Mouse (Mus musculus) right cerebral cortex, postnatal 36 days (tissue): ENCODE results near the gene Htr6.

ENCODE experiments used
- DNase-seq, 2 experiments: peaks; one replicate each; pipeline ENCODE4 v3.0.0; 2022; ENCODE audit warnings: low spot score in 2 of 2, mixed read lengths in 1 of 2

Gene Htr6

DNA sequence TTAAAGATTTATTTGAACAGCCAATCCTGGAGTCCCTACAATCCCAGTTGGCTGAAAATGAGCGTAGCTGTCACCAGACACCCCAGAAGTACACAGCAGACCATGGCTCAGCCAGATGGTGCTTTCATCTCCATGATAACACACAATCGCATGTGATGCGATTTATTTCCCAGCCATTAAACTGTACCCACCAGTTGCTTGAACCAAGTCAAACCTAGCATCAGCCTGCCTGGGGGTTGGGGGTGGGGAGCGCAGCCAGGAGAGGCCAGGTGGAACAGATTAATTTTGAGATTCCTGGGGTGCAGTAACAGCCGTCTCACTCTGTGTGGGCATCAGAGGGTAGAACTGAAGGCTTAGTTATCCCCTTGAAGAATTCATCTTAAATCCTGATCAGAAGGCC, 29.0 kb downstream of the Htr6 start:
- DNase-seq = no peak

DNA sequence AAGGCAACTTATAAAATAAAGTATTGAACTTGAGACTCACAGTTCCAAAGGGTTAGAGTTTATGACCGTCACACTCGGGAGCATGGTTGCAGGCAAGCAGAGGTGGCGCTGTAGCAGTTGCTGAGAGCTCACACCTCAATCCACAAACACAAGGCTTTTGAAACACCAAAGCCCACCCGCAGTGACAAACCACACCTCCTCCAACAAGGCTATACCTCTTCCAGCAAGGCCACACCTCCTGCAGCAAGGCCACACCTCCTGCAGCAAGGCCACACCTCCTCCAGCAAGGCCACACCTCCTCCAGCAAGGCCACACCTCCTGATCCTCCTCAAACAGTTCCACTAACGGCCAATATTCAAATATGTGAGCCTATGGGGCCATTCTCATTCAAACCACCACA, 30.8 kb downstream of the Htr6 start:
- no peak for DNase-seq

DNA sequence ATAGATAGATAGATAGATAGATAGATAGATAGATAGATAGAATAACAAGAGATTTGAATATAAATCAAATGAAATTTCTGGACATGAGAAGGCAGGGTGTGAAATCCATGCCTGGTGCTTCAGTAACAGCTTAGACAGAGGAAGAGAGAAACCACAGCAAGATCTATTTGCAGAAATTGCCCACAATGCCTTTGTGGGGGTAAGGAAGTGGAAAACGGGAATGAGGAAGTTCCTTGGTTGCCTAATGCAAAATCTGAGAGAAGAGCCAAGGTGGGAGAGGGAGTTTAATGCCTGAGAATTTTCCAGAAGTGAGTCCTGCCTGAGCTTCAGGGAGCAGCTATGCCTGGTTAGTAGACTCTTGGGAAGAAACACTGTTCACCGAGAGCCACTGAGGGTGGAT, 31.8 kb downstream of the Htr6 start:
- no peak for DNase-seq

DNA sequence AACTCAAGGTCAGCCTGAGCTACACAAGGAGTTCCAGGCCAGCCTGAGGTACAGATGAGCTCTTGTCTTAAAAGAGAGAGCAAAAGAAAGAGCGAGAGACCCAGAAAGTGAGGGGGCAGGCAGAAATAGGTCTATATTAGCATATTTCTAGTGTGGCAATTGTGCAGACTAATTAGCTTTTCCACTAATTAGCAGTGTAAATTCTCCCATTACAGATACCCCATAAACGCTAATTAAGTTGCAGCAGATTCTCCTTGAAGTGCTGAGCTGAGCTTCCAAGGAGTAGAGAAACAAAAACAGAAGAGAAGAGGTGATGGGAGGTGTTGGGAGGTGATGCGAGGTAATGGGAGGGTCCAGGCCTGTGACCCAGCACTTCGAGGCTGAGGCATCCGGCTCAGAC, 32.8 kb downstream of the Htr6 start:
- no peak for DNase-seq

DNA sequence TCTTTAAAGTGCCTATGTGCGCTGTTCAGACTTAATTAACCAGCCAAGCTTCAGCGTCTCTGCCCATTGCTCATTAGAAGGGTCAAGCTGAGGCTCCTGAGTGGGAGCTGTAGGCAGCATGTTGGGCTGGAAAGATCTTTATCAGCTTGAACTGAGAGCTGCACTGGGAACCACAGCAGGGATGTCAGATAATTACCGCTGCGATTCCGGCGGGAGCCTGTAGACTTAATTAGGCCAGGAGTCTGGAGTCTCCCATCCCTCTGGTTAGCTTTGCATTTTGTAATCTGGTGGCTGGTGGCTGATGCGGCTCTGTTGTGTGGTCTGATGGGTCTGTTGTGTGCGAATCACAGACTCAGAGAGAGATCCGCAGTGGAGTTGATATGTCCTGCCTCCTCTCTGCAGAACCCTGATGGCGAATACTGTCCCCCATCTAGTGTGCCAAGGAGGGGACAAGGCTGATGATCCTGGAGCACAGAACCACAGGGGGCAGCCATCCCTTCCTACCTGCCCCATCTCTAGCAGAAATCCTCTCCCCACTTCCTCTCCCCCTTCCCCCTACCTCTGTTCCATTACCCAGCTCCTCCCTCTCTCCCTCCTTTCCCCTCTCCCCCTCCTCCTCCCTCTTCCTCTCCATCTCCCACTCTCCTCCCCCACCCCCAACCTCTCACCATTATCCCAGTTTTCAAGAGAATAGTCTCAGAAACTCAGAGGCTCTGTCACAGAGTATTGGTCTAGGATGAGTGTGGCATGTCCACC, 35.1 kb downstream of the Htr6 start:
- no peak for DNase-seq

DNA sequence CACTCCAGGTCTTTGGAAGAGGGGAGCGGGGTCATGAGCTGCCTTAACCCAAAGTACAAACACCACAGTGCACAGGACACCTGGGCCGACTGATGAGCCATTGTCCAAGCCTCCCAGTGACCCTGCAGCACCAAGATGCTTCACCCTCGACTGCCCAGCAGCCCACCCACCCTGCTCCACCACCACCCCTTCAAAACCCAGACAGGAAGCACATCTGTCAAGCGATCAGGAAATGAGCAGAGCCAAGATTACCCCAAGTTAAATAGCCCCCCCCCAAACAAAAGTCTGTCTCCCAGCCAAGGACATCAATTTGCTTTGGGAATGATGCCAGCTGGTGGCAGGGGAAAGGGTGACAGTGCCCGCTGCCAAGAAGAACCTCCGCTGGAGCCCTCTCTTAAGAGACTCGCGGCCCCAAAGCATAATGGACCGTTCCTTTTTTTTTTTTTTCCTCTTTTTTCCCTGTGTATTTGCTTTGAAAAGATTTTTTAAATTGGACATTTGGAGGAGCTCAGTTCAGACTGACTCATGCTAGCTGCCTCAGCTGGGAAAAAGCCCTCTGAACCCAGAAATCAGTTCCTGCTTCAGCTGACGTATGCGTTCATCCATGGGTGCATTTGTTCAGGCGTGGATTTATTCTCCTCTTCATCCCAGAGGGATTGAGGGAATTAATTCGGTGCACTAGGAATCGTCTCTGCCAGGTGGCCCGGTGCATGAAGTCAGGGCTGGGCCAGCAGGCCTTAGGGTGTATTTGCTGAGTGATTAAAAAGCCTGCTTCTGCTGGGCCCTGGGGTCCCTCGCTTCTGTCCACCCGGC, 37.4 kb downstream of the Htr6 start:
- DNase-seq = no peak

DNA sequence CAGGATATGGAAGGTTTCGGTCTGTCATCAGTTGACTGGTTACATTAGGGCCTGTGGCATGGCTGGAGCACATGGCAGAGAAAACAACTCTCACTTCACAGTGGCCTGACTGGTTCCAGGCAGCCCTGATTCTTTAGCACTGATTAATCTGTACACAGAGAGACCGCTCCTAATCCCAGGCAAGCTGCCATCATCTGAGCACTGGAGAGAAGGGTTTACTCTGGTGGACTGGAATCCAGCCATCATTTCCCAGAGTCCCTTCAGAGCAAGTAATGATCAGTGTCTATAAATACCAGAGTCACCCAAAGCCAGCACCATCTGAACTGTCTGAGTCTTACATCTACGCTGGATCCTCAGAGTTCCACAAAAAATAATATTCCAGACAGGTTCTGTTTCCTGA, 39.6 kb downstream of the Htr6 start:
- DNase-seq = no peak

DNA sequence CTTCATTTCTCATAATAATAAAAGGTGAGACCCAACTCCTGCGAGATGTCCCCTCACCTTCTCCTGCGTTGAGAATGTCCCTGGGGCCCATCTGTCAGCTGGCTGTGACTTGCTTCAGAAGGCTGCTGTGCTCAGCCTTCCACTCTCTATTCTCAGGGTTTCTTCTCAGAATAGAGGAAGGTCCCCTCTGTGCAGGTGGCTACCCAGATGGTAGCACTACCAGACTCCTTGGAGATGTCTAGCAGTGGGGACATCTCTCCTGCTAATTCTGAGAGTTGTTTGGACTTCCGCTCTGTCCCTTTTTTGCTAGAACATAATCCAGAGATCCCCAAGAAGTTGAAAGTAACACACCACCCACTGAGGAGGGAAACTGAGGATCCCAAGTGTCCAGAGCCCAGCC, 40.4 kb downstream of the Htr6 start:
- no peak for DNase-seq

DNA sequence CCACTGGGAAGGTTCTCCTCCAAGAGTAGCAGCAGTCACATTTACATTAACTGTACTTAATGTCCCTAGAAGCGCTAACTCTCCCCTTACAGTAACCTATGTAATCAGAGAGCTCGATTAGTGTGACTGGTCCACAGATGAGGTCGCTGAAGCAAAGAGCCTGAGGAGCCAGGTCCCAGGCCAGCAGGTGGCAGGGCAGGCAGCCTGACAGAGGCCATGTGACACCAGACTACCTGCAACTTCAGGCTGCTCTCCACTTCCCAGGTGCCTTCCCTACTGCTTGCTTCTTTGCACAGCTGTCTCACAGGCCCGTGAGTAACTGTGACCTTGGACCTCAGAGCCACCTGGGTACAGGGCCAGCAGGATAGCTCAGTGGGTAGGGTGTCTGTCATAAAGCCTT, 40.8 kb downstream of the Htr6 start:
- DNase-seq = no peak

DNA sequence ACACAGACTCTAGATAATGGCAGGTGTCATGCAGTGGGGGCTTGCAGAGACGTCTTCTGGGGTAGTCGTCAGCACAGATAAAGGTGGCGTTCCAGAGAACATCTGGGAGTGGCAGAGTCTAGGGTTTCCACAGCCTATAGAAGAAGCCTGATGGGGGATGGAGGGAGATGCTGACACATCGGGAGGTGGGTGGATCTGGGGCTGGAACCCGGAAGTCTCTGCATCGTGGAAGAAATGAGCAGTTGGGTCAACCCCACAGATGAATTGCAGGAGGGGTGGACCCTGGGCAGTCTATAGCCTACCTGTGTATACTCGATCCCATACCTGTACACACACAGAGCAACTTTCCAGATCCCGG, 41.4 kb downstream of the Htr6 start:
- DNase-seq = no peak

DNA sequence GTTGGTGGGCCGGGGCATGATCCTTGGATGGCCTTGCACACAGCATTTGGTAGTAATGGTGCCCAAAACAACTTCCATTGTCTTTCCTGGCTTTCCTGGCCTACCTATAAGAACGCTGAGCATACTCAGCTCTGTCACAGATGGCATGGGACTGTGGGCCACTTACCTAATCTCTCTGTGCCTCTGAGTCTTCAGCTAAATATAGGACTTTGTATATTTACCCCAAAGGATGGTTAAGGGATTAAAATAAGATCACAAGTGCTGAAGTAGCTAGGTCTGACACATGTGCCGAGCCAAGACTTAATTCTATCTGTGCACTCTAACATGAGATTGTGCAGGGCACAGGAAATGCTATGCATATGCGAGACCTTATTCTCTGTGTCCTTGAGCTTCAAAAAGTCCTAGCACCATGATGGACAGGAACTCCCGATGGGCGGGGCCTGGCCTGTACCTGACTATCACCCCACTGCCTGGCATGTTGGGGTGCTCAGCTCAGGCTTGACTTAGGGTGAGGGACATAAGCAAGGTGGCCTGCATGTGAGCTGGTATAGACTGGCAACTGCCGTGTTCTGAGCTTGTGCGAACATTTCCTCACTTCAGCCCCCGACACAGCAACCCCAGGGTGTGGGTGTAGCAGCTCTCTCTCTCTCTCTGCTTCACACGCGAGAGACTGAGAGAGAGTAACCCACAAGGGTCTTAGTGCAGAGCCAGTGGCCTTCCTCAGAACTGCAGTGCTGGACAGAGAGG, 41.9 kb downstream of the Htr6 start:
- DNase-seq = peak in 1 of 2 experiments; percentile 64

DNA sequence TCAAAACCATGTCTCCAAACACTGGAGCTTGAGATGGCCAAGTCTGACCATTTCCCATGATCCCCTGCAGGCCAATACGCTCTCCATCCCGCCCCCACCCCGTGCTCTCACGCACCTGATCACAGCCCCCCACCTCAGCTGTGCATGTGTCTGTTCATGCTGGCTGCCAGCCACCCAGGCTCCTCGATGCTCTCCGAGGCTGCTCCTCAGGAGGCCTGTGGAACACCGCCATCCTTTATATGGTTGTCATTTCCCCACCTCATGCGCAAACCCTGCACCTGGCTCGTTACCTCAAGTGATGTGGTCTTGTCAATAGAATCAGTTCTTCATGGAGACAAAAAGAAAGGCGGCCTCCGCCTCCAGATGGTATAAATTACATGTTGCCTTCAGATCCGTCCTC, 42.8 kb downstream of the Htr6 start:
- DNase-seq = no peak

DNA sequence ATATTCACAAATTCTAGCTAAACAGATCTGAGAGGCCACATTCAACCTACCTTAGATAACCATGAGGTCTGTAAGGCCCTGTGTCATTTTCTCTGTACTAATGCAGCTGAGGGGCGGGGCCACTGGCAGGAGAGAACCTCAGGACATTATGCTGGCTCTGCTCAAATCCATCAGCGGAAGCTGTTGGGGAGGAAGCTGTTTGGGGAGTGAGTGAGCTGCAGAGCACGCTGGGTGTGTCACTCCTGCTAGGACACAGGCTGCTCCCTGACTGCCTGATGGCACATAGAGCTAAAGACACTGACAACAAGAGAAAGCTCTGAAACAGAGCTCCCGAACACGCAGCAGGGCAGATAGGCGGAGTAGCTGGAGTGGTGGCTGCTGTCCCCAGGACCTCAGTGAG, 44.7 kb downstream of the Htr6 start:
- DNase-seq = no peak

DNA sequence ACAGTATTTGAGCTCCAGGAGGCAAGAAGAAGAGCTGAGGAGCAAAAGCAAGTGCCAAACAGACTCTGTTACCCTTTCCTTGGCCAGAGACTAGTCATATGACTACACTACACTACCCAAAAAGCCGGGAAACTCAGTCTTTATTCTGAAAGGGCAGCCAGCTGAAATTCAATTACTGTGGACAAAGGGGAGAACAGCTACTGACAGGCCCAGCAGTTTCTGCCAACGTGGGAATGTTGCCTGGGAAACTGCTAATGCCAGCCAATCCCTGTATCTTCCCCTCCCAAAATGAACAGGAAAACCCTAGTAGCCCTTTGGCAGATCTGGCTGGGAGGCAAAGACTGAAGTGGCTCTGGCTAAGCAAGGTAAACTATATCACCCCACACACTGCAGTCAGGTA, 51.0 kb downstream of the Htr6 start:
- peak; percentile 45 to 51 for DNase-seq

DNA sequence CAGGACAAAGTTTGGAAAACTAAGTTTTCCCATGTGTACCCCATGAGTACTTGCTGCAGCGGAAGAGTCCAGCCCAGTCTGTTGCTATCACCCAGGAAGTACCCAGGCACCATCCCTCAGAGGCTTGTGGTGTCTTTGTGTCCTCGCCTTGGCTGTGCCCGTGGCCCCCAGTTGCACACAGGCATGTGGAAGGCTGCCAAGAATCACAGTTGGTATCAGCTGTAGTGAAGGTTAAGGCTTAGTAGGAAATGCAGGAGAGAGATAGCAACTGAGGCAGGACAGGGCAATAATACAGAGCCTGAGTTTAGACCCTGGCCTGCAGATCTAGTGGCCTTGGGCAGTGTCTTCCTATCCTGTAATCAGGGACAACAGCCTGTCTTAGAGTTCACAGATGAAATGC, 55.0 kb downstream of the Htr6 start:
- DNase-seq = no peak

DNA sequence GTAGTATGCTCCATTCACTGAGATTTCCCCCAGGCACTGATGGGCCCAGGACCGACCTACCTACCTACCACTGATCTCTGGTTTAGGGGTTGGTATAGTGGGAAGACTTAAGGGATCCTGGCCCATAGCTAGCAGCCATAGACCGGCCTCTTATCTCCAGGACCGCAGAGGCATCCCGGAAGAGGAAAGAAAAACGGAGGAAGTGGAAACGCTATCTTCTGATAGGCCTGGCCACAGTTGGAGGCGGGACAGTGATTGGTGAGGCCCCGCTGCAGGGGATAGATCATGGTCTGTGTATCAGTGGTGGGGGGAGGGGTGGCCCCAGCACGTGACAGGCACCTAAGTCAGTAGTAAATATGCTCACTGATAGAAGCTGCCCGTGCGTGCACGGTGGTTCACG, 56.0 kb downstream of the Htr6 start:
- DNase-seq = no peak

DNA sequence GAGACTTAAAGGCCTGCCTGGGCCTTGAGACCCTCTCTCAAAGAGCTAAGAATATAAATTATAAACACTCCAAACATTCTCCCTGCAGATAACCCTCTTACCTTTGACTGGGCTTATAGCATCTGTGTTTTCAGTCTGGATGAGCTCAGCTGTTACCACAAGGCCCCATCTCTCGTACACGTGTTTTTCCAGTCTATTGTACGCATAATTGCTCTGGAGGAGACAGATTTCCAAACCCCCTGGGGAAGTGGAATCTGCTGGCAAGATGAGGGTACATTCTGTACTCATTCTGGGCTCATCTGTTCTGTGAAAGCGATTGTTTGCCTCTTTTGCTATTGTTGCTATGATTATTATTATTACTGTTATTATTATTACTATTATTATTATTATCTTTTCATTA, 56.4 kb downstream of the Htr6 start:
- DNase-seq = no peak

DNA sequence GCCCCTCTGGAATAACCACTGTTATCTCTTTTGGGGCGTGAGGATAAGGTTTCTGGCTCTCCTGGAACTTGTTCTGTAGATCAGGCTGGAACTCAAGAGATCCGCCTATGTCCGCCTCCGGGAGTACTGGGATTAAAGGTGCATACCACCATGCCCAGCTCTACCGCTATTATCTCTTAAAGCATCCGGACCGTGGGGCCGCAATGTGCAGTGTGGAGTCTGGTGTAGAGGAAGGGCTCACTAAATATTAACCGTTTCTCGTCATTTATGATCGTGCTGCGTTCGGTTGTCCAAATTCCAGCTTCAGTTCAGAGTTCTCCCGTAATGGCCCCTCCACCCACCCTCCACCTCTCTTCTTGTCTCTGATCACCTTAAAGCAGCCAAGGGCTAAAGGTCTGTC, 57.0 kb downstream of the Htr6 start:
- DNase-seq = no peak

DNA sequence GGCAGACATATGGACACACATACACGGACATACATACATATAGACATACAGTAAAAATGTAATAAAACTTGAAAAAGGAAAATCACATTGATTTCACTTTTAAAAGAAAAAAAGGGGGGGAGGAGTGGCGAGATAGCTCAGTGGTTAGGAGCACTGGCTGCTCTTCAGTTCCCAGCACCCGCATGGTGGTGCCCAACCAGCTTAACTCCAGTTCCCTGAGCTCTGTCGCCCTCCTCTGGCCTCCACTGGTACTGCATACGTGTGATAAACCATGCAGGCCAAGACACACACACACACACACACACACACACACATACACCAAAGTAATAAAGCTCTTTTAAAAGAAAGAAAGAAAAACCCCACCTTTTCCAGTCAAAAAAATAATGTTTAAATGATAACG, 60.6 kb downstream of the Htr6 start:
- no peak for DNase-seq

DNA sequence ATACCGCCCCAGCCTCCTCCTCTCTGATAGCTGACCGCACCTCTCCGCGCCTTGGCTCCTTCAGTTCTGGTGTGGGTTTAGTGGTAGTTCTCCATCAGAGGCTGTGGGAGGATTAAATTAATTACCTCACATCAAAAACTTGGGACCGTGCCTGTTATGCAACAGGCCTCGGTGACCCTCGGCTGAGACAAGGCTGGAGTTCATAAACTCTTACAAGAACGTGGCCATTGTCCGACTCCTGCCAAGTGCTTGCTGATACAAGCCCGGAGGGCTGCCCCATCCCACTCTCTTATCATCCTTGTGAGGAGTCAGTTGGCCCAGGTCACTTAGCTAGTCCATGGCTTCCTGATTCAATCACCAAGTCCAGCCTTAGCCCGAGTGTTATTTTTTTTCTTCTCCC, 62.1 kb downstream of the Htr6 start:
- no peak for DNase-seq

DNA sequence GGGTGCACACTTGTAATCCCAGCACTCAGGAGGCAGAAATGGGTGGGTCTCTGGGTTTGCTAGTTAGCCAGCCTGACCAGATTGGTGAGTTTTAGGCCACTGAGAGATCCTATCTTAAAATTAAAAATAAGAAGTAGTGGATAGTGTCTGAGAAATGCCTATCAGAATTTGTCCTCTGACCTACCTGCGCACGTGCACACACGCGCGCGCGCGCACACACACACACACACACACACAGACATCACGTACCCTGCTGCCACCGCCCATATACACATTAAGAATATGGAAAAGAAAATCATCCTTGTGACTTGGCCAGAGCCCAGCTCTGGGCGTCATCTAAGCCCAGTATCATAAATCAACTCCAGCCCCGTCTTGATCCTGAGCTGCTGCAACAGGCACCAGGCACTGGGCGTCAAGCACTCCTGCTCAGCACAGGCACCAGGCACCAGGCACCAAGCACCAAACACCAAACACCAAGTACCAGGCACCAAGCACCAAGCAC, 64.1 kb downstream of the Htr6 start:
- DNase-seq = no peak
